Mouse (Mus musculus) neural tube, embryonic 13.5 days (tissue): ENCODE measurements around the gene Ifna16. TPM values are rescaled to one million over a fixed set of nuclear protein-coding genes. Genes with fewer than 3 reads are reported as not detected.

ENCODE experiments used
- ATAC-seq: fragments of 200-750 bp; cut with Nextera tagmentation; 2 replicates; pipeline ENCODE4 v1.8.0; 2017; ENCODE audit warnings: low read depth, mild to moderate bottlenecking, moderate TSS enrichment, moderate library complexity
- H3K27ac ChIP-seq: fragments of 300-500 bp; sonication (generic); replicated peaks from 2 replicates; pipeline ENCODE4 v1.5.1; 2015; ENCODE audit warnings: moderate library complexity, mild to moderate bottlenecking, inconsistent platforms
- H3K27me3 ChIP-seq: fragments of 300-500 bp; sonication (generic); 2 replicates; pipeline ENCODE4 v1.6.1; 2015; ENCODE audit warnings: mild to moderate bottlenecking, inconsistent platforms
- H3K36me3 ChIP-seq: fragments of 300-500 bp; sonication (generic); 2 replicates; pipeline ENCODE4 v1.6.1; 2015; ENCODE audit warnings: mild to moderate bottlenecking, inconsistent platforms
- H3K4me1 ChIP-seq: fragments of 300-500 bp; sonication (generic); replicated peaks from 2 replicates; pipeline ENCODE4 v1.6.1; 2015; ENCODE audit warnings: inconsistent platforms
- H3K4me2 ChIP-seq: fragments of 300-500 bp; sonication (generic); 2 replicates; pipeline ENCODE4 v1.6.1; 2015; ENCODE audit warnings: inconsistent platforms, mild to moderate bottlenecking, moderate library complexity
- H3K4me3 ChIP-seq: fragments of 300-500 bp; sonication (generic); 2 replicates; pipeline ENCODE4 v1.5.1; 2015; ENCODE audit warnings: mild to moderate bottlenecking, inconsistent platforms
- H3K9ac ChIP-seq: fragments of 300-500 bp; sonication (generic); 2 replicates; pipeline ENCODE4 v1.6.1; 2015; ENCODE audit warnings: moderate library complexity, mild to moderate bottlenecking, inconsistent platforms
- H3K9me3 ChIP-seq: fragments of 300-500 bp; sonication (generic); 2 replicates; pipeline ENCODE4 v1.6.1; 2016; ENCODE audit warnings: inconsistent platforms
- WGBS: fragments of 180-500 bp; shearing (Covaris S2); methylation state at CpG from one replicate; pipeline ENCODE4 v1.1.7; 2015; 5-methylcytosine and 5-hydroxymethylcytosine counted together
- polyA plus RNA-seq: library from polyadenylated mRNA; unstranded; fragments of >200 nt; fragmentation: Nextera tagmentation; extraction: Ambion mirVana; gene quantifications from 2 replicates; pipeline ENCODE4 v1.2.1, GENCODE M21; 2015

Gene Ifna16
- polyA plus RNA-seq, 1 experiment from 2014 or later = not detected

DNA sequence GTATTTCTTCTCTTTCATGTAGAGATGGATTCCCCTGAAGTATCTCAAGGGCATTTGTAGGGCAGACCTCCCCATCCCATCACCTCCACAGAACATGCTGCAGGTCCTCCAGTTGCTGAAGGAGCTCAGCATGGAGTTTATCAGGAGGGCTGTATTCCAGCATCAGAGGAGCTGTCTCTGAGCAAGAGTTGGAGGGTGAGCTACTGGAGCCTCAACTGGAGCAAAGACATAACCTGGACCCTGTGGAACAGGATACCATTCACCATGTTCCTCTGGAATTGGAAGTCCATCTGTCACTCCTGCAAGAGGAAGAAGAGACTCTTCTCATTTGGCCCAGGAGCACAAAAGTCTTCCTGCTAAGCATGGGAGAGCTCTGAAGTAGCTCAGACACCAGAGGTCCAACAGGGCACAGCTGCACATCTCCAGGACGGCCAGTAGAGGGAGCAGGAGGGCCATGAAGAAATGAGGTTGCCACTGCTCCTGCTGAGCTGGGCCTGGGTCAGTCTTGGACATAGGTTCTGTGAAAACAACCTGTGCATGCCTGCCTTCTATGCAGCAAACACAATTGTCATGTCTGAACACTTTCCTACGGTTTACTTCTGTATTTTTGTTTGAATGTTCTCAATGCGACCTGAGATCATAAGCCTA is 19.6 kb upstream of the Ifna16 start:
- Histone ChIP-seq H3K27me3 (0 out of 2 replicates have a peak, but pooled peaks cover 3% of the 10 kb centered on the region), H3K9me3 (no peaks in the 10 kb centered on the region), H3K36me3 (no peaks in the 10 kb centered on the region), H3K27ac (no peak overlapping the region), H3K9ac (no peak overlapping the region), H3K4me1 (no peaks in the 10 kb centered on the region), H3K4me3 (no peak overlapping the region), H3K4me2 (no peak overlapping the region)
- peak; percentile 74 for ATAC-seq
- 27% methylated on average over 3 of the region's 3 CpGs for whole genome bisulfite sequencing

DNA sequence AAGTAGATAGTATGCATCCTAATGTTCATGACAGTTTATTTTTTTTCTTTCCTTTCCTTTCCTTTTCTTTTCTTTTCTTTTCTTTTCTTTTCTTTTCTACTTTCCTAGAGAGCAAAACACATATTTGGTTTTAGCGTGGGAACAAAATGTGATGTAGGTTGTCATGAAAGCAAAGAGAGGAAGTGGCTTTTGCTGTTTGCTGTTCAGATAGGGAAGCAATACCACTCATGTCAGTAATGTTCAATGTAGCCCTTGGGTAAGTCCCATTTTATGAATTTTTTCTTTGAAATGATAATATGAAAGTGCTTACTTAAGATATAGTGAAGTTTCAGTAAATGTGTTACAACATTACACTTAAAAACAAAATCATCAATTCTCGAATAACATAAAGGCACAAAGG is 16.7 kb upstream of the Ifna16 start:
- no peaks in the 10 kb centered on the region for H3K9me3 ChIP-seq
- ATAC-seq = no peak
- H3K4me2 ChIP-seq = no peak overlapping the region
- WGBS = 84% methylated on average over 2 of the region's 2 CpGs
- no peaks in the 10 kb centered on the region for H3K4me1 ChIP-seq
- 0 out of 2 replicates have a peak, but pooled peaks cover 3% of the 10 kb centered on the region for H3K27me3 ChIP-seq
- no peak overlapping the region for H3K9ac ChIP-seq
- no peak overlapping the region for H3K4me3 ChIP-seq
- no peaks in the 10 kb centered on the region for H3K36me3 ChIP-seq
- H3K27ac ChIP-seq = no peak overlapping the region

DNA sequence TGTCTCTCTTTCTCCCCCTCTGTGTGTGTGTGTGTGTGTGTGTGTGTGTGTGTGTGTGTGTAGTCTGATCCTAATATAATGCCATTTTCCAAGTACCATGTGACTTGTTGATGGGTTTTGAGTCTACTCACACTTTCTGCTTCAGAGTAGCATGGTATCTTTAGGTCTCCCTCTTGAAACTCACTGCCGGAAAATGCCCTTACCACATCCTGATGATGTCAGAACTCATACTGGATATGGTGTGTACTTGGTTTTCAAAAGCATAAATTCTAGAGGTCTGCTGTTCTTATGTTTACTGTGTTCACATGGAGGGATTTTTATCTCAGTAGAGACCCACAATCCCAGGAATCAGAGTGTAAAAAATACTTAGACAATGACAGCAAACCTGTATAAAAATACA is 15.8 kb upstream of the Ifna16 start:
- Histone ChIP-seq H3K9ac (no peak overlapping the region), H3K4me3 (no peak overlapping the region), H3K36me3 (no peaks in the 10 kb centered on the region), H3K27me3 (0 out of 2 replicates have a peak, but pooled peaks cover 3% of the 10 kb centered on the region), H3K4me1 (no peaks in the 10 kb centered on the region), H3K27ac (no peak overlapping the region), H3K9me3 (no peaks in the 10 kb centered on the region), H3K4me2 (no peak overlapping the region)
- 88% methylated on average over 1 of the region's 1 CpGs for WGBS
- no peak for ATAC-seq

DNA sequence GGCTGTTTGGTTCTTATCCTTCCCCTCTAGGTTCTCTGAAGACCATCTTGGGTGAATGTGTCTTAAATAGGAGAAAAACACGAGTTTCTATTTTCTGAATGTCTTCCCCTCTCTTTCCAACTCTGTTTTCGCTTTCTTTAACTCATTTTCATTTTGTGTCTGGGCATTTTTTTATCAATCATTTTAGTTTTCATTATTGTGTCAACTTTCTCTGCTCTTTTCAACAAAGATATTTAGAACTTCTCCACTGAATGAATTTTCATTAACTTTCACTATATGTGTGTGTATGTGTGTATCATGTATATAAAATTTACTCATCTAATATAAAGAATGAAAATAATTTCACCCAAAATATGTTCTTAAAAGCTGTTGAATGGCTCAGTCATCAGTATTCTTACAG is 14.5 kb upstream of the Ifna16 start, which contains the start of gene Ifnab:
Gene Ifnab, minus strand, starts transcription at position 101 of the 400 bp plus-strand sequence.
- 64% methylated on average over 2 of the region's 2 CpGs for WGBS
- Histone ChIP-seq H3K4me3 (no peak within 1 kb of the TSS), H3K4me2 (no peak within 1 kb of the TSS), H3K27ac (no peak within 1 kb of the TSS), H3K36me3 (no peaks in the 10 kb centered on the region), H3K9me3 (no peaks in the 10 kb centered on the region), H3K9ac (no peak within 1 kb of the TSS), H3K4me1 (no peaks in the 10 kb centered on the region), H3K27me3 (0 out of 2 replicates have a peak, but pooled peaks cover 3% of the 10 kb centered on the region)
- ATAC-seq = no peak

DNA sequence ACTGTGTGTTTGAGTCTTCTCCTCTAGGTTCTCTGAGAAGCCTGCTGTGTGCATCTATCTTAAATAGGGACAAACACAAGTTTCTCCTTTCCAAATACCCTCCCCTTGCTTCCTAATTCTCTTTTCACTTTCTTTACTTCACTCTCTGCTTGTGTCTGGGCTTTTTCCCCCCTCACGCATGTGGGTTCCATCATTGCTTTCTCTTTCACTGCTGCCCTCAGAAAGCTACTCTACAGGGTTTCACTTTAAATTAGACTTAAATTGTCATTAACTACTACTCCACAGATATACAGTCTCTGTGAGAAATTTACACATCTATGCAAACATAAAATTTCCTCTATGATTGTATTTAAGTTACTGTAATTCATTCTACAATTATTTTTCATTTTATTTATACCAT is 7.1 kb upstream of the Ifna16 start, which contains the start of gene Ifna2:
Gene Ifna2, minus strand, starts transcription at position 101 of the 400 bp plus-strand sequence.
- ATAC-seq = no peak
- H3K27me3 ChIP-seq = no peaks in the 10 kb centered on the region

DNA sequence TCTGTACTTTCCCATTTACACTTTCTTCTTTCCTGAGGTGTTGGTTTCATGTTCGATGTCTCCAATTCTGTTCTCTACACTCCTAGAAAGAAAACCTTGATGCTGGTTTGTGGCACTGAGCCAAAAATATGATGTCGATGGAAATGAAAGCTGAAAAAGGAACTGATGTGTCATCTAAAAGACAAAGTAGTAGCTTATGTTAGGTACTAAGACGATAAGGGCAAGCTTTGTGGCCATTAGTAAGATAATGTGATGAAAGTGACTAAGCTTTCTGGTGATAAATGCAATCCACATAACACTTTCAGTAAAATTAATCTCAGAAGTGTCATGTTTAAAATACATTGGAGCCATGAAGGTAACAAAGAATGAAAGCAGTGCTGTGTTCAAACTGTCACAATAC is 4.6 kb upstream of the Ifna16 start:
- Histone ChIP-seq H3K9me3 (no peaks in the 10 kb centered on the region), H3K27ac (no peak overlapping the region), H3K4me1 (no peaks in the 10 kb centered on the region), H3K36me3 (no peaks in the 10 kb centered on the region), H3K27me3 (no peaks in the 10 kb centered on the region), H3K9ac (no peak overlapping the region), H3K4me3 (no peak overlapping the region), H3K4me2 (no peak overlapping the region)
- no peak for ATAC-seq
- WGBS = 78% methylated on average over 3 of the region's 3 CpGs

More for the DNA sequence above, 7.1 kb upstream of the Ifna16 start, which contains the start of gene Ifna2:
- Histone ChIP-seq H3K36me3 (no peaks in the 10 kb centered on the region), H3K9ac (no peak within 1 kb of the TSS), H3K4me2 (no peak within 1 kb of the TSS), H3K4me1 (no peaks in the 10 kb centered on the region), H3K4me3 (no peak within 1 kb of the TSS), H3K9me3 (no peaks in the 10 kb centered on the region), H3K27ac (no peak within 1 kb of the TSS)
- WGBS = 94% methylated on average over 1 of the region's 1 CpGs

DNA sequence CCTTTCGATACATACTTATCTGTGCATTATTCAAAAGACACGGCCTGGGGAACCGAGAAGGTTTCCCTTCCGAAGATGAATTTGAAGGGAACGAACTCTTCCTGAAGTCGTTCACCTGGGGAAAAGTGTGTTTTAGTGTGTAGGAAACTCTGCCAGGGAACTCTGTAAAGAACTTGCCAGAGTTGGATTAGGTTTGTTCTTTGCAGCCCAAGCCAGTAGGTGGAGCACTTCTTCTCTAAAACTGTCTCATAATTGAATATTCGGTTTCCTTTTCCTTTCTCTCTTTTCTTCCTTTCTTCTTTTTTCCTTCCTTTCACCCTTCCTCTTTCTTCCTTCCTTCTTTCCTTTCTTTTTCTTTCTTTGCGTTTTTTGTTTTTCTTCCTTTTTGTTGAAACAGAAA is 3.6 kb upstream of the Ifna16 start:
- no peaks in the 10 kb centered on the region for H3K4me1 ChIP-seq
- H3K27ac ChIP-seq = no peak overlapping the region
- WGBS = 54% methylated on average over 8 of the region's 8 CpGs
- H3K4me3 ChIP-seq = no peak overlapping the region
- H3K9me3 ChIP-seq = no peaks in the 10 kb centered on the region
- no peak overlapping the region for H3K9ac ChIP-seq
- no peak for ATAC-seq
- no peaks in the 10 kb centered on the region for H3K27me3 ChIP-seq
- H3K4me2 ChIP-seq = no peak overlapping the region
- H3K36me3 ChIP-seq = no peaks in the 10 kb centered on the region

DNA sequence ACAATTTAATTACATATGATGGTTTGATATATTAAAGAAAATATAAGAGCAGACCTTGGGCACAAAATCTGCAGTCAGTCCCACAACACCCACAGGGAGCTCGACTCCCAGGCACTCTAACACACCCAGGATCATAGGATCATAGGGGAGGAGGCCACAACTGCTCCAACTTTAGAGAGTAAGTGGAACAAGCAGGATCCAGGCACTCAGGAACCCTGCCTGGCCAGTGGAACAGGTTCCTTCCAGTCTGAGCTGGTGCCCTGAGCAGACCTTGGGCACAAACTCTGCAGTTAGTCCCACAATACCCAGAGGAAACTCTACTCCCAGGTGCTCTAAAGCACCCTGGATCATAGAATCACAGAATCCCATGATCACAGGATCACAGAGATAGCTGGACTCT is 21.3 kb downstream of the Ifna16 start:
- Histone ChIP-seq H3K36me3 (no peaks in the 10 kb centered on the region), H3K9me3 (no peaks in the 10 kb centered on the region), H3K4me3 (no peak overlapping the region), H3K27ac (no peak overlapping the region), H3K9ac (no peak overlapping the region), H3K4me1 (no peaks in the 10 kb centered on the region), H3K4me2 (no peak overlapping the region), H3K27me3 (no peaks in the 10 kb centered on the region)
- WGBS = 48% methylated on average over 1 of the region's 1 CpGs
- ATAC-seq = no peak

DNA sequence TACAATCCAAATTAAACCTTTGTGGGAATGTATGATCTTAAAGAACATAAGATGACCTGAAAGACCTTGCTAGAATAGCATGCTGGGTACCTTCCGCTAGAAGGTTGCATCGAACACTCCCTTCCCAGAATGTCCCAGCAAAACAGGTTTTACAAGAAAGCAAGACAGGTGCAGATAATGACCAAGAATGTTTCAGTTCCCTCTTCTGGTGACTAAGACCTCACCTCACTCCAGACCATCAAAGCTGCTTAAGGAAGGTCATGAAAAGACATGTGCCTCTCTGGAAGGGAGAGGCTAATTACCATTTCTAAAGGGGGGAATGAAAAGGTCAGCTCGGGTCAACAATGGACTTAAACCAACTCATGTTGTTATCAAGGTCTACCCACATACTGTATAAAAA is 23.1 kb downstream of the Ifna16 start:
- 78% methylated on average over 3 of the region's 3 CpGs for WGBS
- no peak overlapping the region for H3K4me2 ChIP-seq
- no peak overlapping the region for H3K9ac ChIP-seq
- no peaks in the 10 kb centered on the region for H3K9me3 ChIP-seq
- no peak for ATAC-seq
- no peaks in the 10 kb centered on the region for H3K27me3 ChIP-seq
- no peak overlapping the region for H3K4me3 ChIP-seq
- no peaks in the 10 kb centered on the region for H3K36me3 ChIP-seq
- H3K4me1 ChIP-seq = no peaks in the 10 kb centered on the region
- no peak overlapping the region for H3K27ac ChIP-seq

DNA sequence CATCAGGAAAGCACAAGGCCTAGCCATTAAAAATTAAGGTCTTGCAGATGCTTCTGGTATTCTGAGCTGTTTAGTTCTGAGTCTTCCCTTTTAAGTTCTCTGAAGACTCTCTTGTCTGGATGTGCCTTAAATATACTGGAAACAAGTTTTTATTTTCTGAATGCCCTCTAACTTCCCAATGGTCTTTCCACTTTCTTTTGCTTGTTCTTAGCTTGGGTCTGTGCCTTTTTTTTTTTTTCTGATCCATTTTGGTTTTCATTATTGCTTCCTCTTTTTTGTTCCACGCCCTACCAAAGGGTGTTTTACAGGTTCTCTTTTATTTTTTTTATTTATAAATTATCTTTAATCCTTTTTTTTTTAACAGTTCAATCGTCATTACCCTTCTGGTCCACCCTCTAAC is 32.4 kb downstream of the Ifna16 start, which contains the start of gene Ifna13:
Gene Ifna13, minus strand, starts transcription at position 101 of the 400 bp plus-strand sequence.
- H3K27me3 ChIP-seq = no peaks in the 10 kb centered on the region
- H3K4me2 ChIP-seq = no peak within 1 kb of the TSS
- H3K4me3 ChIP-seq = no peak within 1 kb of the TSS
- ATAC-seq = no peak
- H3K27ac ChIP-seq = no peak within 1 kb of the TSS
- WGBS = 72% methylated on average over 2 of the region's 2 CpGs
- H3K9ac ChIP-seq = no peak within 1 kb of the TSS
- H3K36me3 ChIP-seq = no peaks in the 10 kb centered on the region
- no peaks in the 10 kb centered on the region for H3K9me3 ChIP-seq
- H3K4me1 ChIP-seq = no peaks in the 10 kb centered on the region

DNA sequence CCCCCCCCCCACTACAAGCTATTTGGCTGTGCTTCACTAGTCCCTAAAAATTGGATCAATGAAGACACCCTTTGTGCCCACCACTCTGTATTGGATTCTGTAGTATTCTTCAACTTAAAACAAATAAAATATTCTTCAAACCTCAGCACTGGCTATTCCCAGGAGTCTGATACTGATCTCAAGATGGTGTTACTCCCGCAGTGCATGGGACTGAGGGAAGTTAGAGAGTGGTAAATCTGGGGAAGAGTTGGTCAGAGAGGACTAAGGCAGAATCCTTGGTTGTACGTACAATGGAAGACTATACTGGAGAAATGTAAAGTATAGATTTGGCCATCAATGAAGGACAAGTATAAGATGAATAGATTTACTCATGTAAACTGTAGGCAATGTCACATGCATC is 34.2 kb downstream of the Ifna16 start:
- Histone ChIP-seq H3K9ac (no peak overlapping the region), H3K36me3 (no peaks in the 10 kb centered on the region), H3K4me1 (no peaks in the 10 kb centered on the region), H3K27me3 (no peaks in the 10 kb centered on the region), H3K9me3 (no peaks in the 10 kb centered on the region), H3K27ac (no peak overlapping the region), H3K4me2 (no peak overlapping the region), H3K4me3 (no peak overlapping the region)
- WGBS = 35% methylated on average over 2 of the region's 2 CpGs
- no peak for ATAC-seq

DNA sequence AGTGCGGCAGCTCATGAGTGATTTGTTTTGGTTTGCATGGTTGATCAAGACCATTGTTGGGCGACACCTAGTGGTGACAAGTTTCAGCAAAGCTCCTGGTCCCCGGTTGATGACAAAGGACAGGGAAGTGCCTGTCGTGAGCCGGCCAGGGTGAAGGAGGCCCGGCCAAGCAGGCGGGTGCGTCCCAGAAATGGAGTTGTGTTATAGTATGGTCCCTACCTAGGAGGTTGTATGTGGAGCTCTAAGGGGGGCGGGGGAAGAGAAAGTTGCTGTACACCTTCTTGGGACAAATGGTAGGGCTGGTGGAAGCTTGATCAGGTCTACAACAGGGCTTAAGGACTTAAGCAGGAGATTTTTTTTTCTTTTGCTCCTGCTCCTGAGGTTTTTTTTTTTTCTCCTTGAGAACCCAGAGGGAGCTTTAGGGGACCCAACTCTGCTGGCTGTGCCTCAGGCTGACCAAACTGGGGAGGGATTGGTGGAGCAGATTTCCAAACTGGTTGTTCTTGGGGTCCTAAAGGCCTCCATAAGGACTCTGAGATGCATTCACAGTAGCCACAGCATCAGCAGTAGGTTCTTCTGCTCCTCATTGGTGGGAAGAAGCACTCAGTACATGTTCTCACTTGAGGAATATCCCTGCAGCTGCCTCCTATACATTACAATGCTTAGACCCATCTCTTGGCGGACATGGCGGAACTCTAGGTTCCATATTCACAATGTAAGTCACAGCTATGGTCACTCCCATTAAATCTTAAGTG is 35.5 kb downstream of the Ifna16 start:
- 17% methylated on average over 11 of the region's 11 CpGs for WGBS
- Histone ChIP-seq H3K36me3 (no peaks in the 10 kb centered on the region), H3K4me1 (no peaks in the 10 kb centered on the region), H3K4me3 (peak overlapping the region; percentile 26), H3K27ac (no peak overlapping the region), H3K9ac (peak overlapping the region; percentile 31; the same call in 1 of the 2 replicates), H3K9me3 (no peaks in the 10 kb centered on the region), H3K4me2 (peak overlapping the region; percentile 46), H3K27me3 (no peaks in the 10 kb centered on the region)
- ATAC-seq = peak; percentile 93
